ENCODE assay signal across 18 mouse cellular contexts in genomic region chr7:118787326-118787725, GRCm38 (mm10).
"Had no signal": no experiment of that assay in that cellular context is flagged by ENCODE, and none has a peak within 500 bp of the region (broad histone marks: within the 10 kb centered on the region; RNA-seq: fewer than 3 reads in every experiment).

No protein-coding gene starts in this region.

- DNase-seq: lung, adult 2 months; lung, postnatal 14 days; lung, postnatal 36 days; midbrain, embryonic 14.5 days; right cerebral cortex, postnatal 14 days; thymus, adult 2 months; thymus, postnatal 25 days; thymus, postnatal 4 days had no signal

- H3K4me3 ChIP-seq: lung, embryonic 15.5 days; midbrain, embryonic 12.5 days; myocyte; neural tube, embryonic 13.5 days; neural tube, embryonic 15.5 days; stomach, embryonic 15.5 days had no signal

- H3K4me1 ChIP-seq: lung, embryonic 15.5 days; midbrain, embryonic 12.5 days; neural tube, embryonic 13.5 days; neural tube, embryonic 15.5 days; stomach, embryonic 15.5 days had no signal

- H3K27me3 ChIP-seq: lung, embryonic 15.5 days; midbrain, embryonic 12.5 days; neural tube, embryonic 13.5 days; neural tube, embryonic 15.5 days; stomach, embryonic 15.5 days had no signal

- H3K9ac ChIP-seq: liver, embryonic 14.5 days; lung, embryonic 15.5 days; midbrain, embryonic 12.5 days; neural tube, embryonic 13.5 days; neural tube, embryonic 15.5 days; stomach, embryonic 15.5 days had no signal

- H3K9me3 ChIP-seq: lung, embryonic 15.5 days; midbrain, embryonic 12.5 days; neural tube, embryonic 13.5 days; neural tube, embryonic 15.5 days; stomach, embryonic 15.5 days had no signal

- H3K27ac ChIP-seq: liver, embryonic 14.5 days; lung, embryonic 15.5 days; midbrain, embryonic 12.5 days; neural tube, embryonic 13.5 days; neural tube, embryonic 15.5 days; stomach, embryonic 15.5 days; stomach, postnatal 0 days had no signal

- ATAC-seq: lung, postnatal 0 days; midbrain, embryonic 16.5 days had no signal

- H3K4me2 ChIP-seq: lung, embryonic 15.5 days; midbrain, embryonic 12.5 days; neural tube, embryonic 13.5 days; neural tube, embryonic 15.5 days; stomach, embryonic 15.5 days had no signal
